Mouse (Mus musculus): ENCODE data around the gene Vps33b.

Gene Vps33b

DNA sequence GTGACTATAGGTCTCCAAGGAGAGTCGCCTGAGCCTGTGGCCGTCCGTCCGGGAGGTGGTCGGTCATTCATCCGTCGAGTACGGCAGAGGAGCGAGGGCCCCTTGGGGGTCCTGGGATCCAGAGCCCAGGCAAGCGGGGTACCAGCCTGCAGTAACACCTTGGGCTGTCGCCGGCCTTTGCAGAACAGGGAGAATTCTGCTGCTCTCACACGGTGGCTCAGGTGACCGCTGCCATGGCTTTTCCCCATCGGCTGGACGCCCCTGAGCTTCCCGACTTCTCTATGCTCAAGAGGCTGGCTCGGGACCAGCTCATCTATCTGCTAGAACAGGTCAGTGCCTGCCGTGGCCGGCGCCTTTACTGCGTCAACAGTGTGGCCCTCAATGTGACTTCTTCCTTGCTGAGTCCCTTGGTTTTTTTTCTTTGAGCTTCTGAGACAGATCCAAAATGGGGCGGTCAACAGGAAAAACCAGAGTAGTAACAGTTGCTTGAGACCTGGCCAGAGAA is 354 bp downstream of the Vps33b start:
- in situ Hi-C loops (cut with MboI, MseI), result no loop called here

DNA sequence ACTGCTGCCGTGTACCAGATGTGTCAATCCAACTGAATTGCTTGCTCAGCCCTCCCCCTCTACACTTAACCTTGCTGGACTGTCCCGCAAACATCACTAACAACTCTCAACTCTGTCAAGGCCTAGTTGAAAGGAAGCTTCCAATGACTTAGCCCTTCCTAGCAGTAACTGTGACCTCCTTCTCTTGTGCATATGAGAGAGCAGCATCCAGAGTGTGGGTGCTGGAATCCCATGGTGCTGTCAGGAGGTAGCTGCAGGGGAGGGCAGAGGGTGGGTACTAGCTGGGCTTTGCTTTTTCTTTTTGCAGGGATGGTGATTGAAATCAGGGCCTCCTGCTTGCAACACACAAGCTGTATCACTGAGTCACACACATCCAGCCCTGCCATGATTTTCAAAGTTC is 4.0 kb downstream of the Vps33b start:
- in situ Hi-C loops (cut with MboI, MseI), result no loop called here

DNA sequence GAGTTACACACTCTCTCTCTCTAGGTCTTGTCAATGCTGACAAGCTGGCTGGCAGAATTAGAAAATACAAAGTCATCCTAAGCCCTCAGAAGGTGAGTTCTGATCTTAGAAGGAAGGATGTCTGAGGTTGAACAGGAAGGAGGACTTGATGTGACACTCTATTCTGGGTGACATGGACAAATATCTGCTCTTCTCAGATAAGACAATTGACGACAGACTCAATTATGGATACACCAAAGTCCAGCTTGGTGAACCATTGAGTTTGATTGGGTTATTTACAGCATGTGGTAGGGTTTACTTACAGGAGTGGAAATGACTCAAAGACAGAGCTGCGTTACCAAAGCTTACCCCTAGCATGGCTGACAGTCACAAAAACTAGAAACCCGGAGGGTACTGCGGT is 6.9 kb downstream of the Vps33b start:
- in situ Hi-C loops (cut with MboI, MseI), result no loop called here

DNA sequence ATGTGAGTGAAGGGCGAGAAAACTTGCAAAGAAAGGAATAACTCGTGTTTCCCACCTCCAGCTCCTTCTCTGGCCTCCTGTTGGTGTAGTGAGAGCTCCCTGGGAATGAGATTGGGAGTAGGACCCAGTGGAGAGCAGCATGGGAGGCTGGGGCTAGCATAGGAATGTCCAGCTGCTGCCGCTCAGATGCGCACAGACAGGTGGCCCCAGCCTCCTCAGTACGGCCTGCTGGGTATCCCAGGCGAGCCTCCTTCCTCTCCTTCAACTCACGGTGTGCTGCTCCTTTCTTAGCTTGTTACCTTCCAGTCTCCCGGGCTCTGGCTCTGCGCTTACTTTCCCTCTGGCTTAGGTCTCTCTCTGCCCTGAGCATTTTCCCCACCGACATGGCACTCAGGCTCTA is 10.6 kb downstream of the Vps33b start:
- in situ Hi-C loops (cut with MboI, MseI), result no loop called here

DNA sequence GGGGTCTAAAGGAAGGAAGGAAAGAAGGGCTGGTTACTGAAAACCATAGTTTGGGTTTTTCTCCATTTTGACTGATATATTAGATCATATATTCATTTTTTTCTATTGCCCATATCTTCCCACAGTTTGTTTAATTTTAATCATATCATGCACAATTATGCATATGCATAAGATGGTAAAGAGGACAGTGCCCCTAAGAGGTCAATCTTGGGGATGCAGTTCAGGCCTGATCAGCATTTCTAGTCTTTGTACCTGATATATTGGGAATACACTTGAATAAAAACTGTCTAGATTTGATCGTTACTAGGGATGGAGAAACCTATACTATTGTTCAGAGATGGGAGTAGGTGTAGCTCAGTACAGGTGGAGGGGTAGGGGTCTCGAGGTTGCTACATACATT is 11.5 kb downstream of the Vps33b start:
- in situ Hi-C loops (cut with MboI, MseI), result no loop called here

DNA sequence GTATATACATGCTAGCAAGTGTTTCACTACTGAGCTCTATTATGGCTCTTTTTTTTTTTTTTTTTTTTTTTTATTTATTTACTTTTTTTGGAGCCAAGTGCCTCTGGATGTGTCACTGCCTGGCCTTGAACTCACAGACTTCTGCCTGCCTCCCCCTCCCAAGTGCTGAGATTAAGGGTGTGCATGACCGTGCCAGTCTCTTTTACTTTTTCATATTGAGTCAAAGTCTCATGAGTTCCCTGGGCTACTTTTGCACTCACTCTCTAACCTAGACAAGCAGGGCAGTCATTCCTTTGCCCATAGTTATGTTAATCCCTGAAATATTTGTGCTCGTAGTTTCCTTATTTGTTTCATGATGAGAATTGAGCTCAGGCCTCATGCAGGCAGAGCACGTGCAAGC is 12.2 kb downstream of the Vps33b start:
- in situ Hi-C loops (cut with MboI, MseI), result no loop called here

DNA sequence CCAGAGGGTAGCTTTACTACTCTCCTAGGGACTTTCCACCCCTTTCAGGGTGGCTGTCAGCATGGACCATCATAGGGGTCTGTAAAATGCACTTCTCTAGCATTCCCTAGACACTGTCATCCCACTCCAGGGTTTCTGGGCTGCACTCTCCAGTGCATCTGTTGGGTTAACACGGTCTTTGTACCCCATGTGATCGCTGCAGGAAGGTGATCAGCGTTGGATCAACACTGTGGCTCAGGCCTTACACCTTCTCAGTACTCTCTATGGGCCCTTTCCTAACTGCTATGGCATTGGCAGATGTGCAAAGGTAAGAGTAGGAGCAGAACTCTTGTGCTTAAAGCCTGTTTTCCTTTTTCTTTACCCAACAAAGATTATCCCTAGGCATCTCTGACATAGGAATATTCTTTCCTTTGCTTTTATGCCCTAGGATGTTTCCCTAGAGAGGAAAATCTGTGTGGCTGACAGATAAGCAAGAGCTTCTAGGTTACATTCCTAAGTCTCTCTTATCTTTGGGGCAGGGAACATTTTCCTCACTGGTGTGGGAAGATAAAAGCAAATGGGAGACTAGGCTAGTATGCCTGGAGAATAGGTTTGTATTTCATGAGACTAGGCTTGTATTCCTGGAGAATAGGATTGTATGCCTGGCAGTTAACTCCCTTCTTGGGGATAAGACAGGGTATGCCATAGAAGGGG is 13.9 kb downstream of the Vps33b start:
- in situ Hi-C loops (cut with MboI, MseI), result no loop called here

DNA sequence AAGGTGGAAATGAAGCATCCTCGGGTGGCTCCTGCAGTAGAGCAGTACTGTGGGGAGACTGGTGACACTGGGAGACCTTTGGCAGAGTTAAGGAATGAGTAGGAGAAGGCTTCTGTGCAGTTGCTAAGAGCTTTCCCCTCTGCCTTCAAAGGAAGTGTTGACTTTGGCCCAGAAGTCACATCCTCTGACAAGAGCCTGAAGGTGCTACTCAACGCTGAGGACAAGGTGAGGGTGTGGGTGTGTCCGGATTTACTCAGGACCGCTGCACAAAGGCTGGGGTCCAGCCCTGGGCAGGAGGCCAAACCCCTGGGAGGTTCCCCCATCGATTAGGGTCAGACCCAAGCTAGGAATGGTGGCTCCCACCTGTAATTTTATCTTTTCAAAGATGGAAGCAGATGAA is 14.9 kb downstream of the Vps33b start:
- in situ Hi-C loops (cut with MboI, MseI), result no loop called here

DNA sequence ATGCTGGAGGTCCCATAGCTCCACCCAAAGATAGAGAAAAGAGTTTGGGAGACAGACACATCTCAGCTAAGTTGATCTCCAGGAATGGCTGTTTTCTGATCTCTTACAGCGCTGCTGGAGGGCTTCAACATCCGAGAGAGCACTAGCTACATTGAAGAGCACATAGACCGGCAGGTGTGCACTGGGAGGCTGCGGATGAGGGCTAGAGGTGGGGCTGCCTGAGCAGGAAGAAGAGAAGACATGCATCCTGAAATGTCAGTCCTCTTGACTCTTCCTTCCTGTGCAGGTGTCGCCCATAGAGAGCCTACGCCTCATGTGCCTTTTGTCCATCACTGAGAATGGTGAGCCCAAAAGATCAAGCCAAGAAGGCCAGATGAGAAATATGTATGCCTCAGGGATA is 16.3 kb downstream of the Vps33b start:
- in situ Hi-C loops (cut with MboI, MseI), result no loop called here

DNA sequence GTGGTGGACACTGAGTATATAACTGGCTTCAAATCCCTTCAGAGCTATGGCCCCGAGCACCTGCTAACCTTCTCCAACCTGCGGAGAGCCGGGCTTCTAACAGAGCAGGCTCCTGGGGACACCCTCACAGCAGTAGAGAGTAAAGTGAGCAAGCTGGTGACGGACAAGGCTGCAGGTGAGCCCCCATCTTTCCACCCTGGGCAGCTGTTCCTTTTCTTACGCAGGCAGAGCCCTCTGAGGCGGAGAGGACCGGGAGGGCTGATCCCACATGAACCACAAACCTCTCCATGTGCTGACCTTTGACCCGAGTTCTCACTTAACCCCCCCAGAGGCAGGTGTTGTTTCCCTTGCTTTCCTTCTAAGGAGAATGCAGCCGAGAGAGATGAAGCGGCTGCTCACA is 18.3 kb downstream of the Vps33b start:
- in situ Hi-C loops (cut with MboI, MseI), result no loop called here

DNA sequence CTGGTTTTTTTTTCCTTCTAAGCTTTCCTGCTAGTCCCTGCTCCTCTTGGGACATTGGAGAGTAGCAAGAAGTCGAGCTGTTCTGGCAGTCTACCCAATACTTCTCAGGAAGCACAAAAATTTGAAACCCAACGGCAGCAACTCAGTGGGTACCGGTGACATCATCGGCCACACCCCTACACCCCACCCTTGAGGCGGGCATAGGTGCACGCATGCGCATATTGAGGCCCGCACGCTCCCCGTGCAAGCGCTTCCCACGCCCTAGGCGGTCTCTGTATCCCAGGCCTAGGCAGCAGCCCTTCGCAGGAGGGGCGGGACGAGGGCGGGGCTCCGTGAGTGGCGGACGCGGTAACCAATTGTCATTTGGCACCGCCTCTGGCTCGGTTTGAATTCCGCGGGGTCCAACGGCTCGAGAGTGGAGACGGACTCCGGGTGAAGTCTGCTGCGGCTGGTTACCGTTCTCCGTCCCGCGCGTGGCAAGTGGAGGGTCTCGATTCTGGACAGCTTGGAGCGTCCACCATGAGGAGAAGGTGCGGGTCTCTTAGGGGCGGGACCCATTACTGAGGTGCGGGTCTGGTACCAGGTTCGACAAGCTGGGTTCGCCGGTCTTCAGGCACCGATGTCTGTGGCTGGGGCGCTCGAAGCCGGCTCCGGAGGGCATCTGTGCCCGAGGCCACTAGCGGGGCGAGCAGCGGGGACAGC is 24.8 kb downstream of the Vps33b start, which contains the start of gene Prc1:
Gene Prc1 (plus strand): TSS at position 389 of the 702 bp plus-strand sequence.
- in situ Hi-C loops (cut with MboI, MseI), result no loop called here

DNA sequence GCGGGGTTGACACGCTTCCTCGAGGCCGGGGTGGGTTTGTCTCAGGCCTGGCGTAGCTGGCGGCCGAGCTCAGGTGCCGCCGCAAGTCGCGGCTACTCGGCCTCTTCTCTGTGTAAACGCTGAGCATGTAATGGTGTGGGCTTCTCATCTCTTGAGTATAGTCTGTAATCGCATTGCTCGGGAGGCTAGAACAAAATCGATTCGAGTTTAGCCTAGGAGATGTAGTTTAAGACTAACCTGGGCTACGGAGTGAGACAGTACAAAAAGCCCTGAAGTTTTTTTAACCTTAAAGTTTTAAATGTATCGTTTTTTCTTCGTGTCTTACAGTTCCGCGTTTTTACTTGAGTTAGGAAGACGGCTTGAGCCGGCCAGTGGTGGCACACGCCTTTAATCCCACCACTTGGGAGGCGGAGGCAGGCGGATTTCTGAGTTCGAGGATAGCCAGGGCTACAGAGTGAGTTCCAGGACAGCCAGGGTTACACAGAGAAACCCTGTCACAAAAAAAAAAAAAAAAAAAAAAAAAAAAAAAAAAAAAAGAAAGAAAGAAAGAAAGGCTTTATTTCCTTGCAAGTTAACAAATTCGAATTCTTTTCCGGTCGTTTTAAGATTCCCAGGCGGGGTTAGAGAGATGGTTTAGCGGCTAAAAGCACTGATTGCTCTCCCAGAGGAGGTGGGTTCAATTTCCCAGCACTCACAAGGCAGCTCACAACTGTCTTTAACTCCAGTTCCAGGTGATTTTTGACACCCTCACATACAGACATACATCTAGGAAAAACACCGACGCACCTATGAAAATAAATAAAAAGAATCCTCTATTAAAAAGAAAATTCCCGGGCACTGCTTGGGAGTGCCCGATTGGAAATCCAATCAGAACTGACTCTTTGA is 25.6 kb downstream of the Vps33b start:
- in situ Hi-C loops (cut with MboI, MseI), result no loop called here

DNA sequence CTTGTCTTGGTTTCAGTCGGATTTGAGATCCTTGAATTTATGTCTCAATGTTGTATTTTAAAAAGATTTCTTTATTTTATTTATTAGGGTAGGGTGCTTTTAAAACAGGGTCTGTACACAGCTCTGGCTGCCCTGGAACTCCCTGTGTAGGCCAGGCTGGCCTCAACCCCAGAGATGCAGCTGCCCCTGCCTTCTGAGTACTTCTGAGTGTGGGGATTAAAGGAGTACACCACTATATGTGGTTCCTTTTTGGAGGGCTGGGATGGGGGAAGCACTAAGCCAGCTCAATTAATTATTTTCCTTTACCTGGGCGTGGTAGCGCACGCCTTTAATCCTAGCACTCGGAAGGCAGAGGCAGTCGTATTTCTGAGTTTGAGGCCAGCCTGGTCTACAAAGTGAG is 27.0 kb downstream of the Vps33b start:
- in situ Hi-C loops (cut with MboI, MseI), result no loop called here

DNA sequence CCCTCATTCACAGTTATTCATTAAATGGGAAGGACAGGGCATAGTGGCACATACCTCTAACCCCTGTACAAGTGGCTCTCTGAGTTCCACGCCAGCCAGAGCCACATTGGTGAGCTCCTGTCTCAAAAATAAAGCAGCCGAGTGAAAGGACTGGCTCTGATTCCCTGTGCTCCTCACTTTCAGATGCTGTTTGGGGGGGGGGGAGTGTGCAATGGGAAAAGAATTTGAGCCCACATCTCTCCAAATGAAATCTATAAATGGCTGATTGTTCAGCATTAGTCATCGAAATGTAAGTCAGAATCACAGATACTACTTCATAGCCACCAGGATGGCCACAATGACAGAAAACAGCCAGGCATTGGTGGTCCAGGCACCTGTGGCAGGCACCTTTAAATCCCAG is 27.6 kb downstream of the Vps33b start:
- in situ Hi-C loops (cut with MboI, MseI), result no loop called here

DNA sequence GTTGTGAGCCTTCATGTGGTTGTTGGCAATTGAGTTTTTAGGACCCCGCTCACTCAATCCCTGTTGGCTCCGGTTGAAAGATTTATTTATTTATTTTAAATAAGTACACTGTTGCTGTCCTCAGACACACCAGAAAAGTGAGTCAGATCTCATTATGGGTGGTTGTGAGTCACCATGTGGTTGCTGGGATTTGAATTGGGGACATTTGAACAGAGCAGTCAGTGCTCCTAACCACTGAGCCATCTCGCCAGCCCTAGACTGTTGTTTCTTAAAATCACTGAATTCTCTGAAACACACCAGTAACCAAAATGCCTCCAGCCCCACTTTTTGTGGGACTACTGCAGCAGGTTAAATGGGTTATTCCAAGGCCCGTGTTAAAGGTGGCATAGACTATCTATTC is 29.3 kb downstream of the Vps33b start:
- in situ Hi-C loops (cut with MboI, MseI), result no loop called here

DNA sequence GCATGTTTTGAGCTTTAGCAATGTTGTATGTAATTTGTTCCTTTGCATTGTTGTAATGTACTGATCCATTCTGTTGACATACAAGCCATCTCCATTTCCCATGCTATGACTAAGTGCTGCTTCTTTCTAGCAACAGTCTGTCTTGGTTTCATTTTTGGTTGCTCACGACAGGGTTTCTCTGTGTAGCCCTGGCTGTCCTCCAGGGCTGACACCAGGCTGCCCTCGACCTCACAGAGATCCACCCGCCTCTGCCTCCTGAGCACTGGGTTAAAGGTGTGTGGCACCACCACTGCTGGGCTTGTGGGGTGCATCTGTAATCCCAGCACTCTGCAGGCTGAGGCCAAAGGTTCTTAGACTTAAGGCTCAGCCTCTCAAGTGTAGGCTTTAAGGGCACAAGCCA is 30.1 kb downstream of the Vps33b start:
- in situ Hi-C loops (cut with MboI, MseI), result no loop called here

DNA sequence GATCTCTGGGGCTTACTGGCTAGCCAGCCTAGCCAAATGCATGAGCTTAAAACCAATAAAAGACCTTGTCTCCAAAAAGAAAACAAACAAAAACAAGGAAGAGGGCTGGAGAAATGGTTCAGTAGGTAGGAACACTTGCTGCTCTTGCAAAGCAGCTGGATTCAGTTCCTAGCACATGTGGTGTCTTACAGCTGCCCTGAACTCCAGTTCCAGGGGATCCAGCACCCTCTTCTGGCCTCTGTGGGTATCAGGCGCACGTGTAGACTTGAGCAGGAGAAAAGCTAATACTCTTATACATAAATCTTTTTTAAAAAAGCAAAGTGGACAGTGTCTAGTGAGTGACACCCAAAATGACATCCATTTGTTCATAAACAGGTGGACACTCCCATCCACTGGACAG is 32.1 kb downstream of the Vps33b start:
- in situ Hi-C loops (cut with MboI, MseI), result no loop called here

DNA sequence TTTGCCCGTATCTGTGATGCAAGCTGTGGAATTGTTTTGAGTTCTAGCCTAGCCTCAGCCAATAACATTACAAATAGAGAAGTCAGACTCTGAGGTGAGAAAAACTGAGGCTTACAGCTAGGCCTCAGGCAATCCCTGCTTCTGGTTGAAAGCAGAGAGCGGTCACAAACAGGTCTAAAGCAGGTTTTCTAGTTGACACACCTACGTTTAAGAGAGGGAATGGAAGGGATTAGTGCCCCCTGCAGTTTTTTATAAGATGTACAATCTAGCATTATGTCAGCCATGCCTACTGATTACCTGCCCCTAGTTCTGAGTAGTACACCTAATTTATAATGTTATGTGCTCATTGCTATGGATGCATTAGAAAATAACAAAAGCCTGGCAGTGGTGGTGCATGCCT is 38.3 kb downstream of the Vps33b start:
- in situ Hi-C loops (cut with MboI, MseI), result no loop called here

DNA sequence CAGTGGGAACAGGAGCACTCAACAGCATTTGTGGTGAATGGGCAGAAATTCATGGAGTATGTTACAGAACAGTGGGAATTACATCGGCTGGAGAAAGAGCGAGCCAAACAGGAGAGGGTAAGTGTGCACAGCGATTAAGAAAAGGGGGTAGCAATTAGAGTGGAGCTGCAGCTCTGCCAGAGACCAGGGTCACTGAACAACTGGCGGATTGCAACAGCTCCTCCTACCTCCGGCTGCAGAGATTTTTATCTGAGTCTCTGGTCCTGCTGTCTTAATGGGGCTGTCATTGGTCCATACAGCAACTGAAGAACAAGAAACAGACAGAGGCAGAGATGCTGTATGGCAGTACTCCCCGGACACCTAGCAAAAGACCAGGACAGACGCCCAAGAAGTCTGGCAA is 41.3 kb downstream of the Vps33b start:
- in situ Hi-C loops (cut with MboI, MseI), result no loop called here

DNA sequence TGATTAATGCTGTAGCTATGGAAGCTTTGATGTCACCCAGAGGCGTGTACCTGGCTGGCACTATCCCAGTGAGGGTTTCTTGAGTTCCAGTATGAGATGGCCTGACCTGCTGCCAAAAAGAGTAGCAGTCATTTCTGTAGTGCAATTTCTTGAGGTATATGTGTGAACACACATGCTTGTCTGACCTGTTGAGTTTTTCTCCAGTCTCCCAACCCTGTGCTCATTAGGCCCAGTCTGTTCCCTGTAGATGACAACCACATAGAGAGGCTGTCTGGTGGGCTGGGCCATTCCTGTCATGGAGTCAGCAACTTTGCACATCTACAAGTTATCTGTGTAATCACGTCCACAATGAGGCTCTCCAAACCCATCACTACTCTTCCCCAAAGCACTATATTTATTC is 46.3 kb downstream of the Vps33b start:
- in situ Hi-C loops (cut with MboI, MseI), result no loop called here

DNA sequence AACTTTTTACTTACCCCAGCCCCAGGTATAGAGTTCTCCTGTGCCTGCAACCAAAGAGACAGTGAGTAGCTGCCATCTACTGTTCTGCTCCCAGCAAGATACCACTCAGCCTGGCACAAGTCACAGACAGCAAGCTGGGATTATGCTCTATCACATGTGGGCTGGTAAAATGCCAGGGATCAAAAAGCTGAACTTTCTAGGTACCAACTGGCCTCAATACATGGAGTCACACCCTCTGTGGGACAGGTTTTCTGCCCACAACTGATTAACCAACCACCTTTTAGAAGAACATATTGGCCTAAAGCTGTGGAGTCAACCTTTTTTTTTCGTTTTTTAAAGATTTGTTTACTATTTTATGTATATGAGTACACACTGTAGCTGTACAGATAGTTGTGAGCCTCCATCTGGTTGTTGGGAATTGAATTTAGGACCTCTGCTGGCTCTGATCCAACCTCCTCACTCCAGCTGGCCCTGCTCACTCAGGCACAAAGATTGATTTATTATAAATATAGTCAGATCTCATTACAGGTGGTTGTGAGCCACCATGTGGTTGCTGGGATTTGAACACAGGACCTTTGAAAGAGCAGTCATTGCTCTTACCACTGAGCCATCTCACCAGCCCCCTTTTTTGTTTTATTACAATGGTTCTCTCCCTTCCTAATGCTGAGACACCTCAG is 48.1 kb downstream of the Vps33b start:
- in situ Hi-C loops (cut with MboI, MseI), result no loop called here

DNA sequence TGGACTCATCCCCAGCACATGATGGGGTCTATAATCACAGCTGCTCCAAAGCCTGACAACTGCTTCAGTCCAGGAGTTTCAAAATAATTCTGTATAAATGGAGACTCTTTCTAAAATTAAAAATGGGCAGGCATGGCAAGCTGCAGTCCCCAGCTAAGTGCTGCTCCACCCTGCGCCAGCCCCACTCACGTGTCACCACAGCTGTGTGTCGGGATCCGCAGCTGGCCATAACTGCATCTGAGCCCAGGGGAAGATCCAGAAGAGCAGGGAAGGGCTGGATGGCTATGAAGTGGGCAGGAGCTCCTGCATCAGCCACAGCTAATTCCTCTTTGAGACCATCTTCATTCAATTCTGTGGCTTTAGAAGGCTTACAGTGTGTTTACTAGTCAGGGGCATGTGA is 49.2 kb downstream of the Vps33b start:
- in situ Hi-C loops (cut with MboI, MseI), result no loop called here
